Mouse (Mus musculus): Measurements from ENCODE around the gene Spsb1. TPM values are rescaled to one million over a fixed set of nuclear protein-coding genes. Genes with fewer than 3 reads are reported as not detected.

Gene Spsb1
- polyA plus RNA-seq, 1 experiment from 2014 or later, result 11.7 TPM

GRCm38 (mm10) chr4:149947396-149947795, 7.4 kb downstream of the Spsb1 start:
- Histone ChIP-seq H3K27me3 (peaks cover 18% of the 10 kb centered on the region), H3K9ac (no peak overlapping the region), H3K9me3 (replicated peaks) (no peaks in the 10 kb centered on the region), H3K4me3 (replicated peaks) (no peak overlapping the region), H3K36me3 (no peaks in the 10 kb centered on the region), H3K4me1 (peaks cover 77% of the 10 kb centered on the region), H3K4me2 (no peak overlapping the region), H3K27ac (no peak overlapping the region)
- ATAC-seq (replicated peaks; ENCODE audit: low FRiP score), result no peak
- 85% methylated on average over 5 of the region's 5 CpGs for WGBS

DNA sequence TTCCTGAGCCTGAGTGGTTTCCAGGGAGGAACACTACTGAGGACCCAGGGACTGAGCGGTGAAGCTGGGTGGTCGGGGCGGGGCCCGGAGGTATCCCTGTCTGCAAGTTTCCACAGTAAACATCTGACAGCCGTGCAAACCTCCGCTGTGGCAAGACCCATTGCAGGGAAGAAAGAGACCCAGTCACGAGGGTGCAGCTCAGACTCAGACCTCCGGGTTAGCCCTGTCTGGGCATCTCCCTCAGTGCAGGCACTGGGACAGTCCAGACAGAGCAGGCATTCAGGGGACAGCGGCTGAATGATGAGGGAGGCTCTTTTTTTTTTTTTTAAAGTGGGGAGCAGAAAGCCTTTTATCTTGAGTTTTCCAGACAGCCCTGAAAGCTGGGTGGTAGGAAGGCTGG, 9.6 kb downstream of the Spsb1 start:
- H3K4me3 ChIP-seq (replicated peaks), result no peak overlapping the region
- H3K9me3 ChIP-seq (replicated peaks), result no peaks in the 10 kb centered on the region
- 56% methylated on average over 9 of the region's 9 CpGs for WGBS
- no peak overlapping the region for H3K27ac ChIP-seq
- 0 out of 2 replicates have a peak, but pooled peaks cover 5% of the 10 kb centered on the region for H3K27me3 ChIP-seq
- no peak for ATAC-seq (replicated peaks; ENCODE audit: low FRiP score)
- peaks cover 80% of the 10 kb centered on the region for H3K4me1 ChIP-seq
- no peak overlapping the region for H3K4me2 ChIP-seq
- H3K36me3 ChIP-seq, result no peaks in the 10 kb centered on the region
- H3K9ac ChIP-seq, result no peak overlapping the region

- no peak overlapping the region for H3K9ac ChIP-seq
- H3K27me3 ChIP-seq, result 0 out of 2 replicates have a peak, but pooled peaks cover 5% of the 10 kb centered on the region
- H3K4me2 ChIP-seq, result no peak overlapping the region
- no peak overlapping the region for H3K27ac ChIP-seq
- no peak overlapping the region for H3K4me3 ChIP-seq (replicated peaks)
- H3K36me3 ChIP-seq, result no peaks in the 10 kb centered on the region
- peaks cover 72% of the 10 kb centered on the region for H3K4me1 ChIP-seq
- no peak for ATAC-seq (replicated peaks; ENCODE audit: low FRiP score)
- no peaks in the 10 kb centered on the region for H3K9me3 ChIP-seq (replicated peaks)
- WGBS, result 51% methylated on average over 12 of the region's 12 CpGs
Measured at GRCm38 (mm10) chr4:149944214-149944613, 10.6 kb downstream of the Spsb1 start.

DNA sequence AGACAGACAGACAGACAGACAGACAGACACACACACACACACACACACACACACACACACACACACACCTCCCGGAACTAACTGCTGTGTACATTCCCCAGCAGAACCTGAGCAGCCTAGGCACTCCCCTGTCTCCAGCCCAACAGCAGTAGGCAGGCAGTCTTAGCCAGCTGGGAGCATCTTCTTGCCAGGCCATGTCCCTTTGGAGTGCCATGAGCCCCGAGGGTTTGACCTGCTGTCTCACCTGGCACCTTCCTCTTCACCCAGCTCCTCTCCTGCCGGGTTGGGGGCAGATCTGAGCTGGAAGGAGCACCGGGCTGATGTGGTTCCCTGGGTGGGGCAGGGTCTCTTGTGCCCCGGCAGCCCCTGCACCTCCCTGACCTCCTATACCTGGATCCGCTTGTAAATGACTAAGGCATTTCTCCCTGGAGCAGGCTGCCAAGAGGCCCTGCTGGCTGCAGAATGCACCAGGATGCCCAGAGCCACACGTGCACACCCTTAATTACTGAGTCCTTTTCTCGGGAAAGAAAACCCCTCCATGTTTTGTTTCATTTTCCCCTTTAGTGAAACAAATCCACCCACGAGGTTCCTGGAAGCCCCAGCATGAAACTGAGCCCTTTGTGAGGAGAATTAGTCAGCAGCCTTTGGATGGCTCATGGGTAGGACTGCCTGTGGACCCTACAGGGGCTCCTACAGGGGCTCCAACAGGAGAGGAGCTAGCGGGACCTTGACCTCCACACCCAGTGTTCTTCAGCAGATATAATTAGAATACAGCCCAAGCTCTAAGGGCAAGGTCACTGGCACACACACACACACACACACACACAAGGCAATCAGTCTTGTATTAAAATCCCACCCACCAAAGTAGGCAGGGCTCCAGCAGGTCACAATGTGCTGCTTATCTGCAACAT, 11.8 kb downstream of the Spsb1 start:
- no peak overlapping the region for H3K4me3 ChIP-seq (replicated peaks)
- WGBS, result 44% methylated on average over 10 of the region's 10 CpGs
- no peak overlapping the region for H3K27ac ChIP-seq
- H3K9ac ChIP-seq, result no peak overlapping the region
- no peaks in the 10 kb centered on the region for H3K9me3 ChIP-seq (replicated peaks)
- H3K4me1 ChIP-seq, result peaks cover 71% of the 10 kb centered on the region
- H3K27me3 ChIP-seq, result 0 out of 2 replicates have a peak, but pooled peaks cover 5% of the 10 kb centered on the region
- ATAC-seq (replicated peaks; ENCODE audit: low FRiP score), result no peak
- H3K36me3 ChIP-seq, result no peaks in the 10 kb centered on the region
- no peak overlapping the region for H3K4me2 ChIP-seq

- Histone ChIP-seq H3K27ac (no peak overlapping the region), H3K9ac (no peak overlapping the region)
- 0 out of 2 replicates have a peak, but pooled peaks have one; percentile 12 for ATAC-seq (replicated peaks; ENCODE audit: low FRiP score)
Measured at GRCm38 (mm10) chr4:149941067-149941755, 13.6 kb downstream of the Spsb1 start.

GRCm38 (mm10) chr4:149938701-149939100, 16.1 kb downstream of the Spsb1 start:
- no peaks in the 10 kb centered on the region for H3K36me3 ChIP-seq
- H3K27me3 ChIP-seq, result no peaks in the 10 kb centered on the region
- no peaks in the 10 kb centered on the region for H3K9me3 ChIP-seq (replicated peaks)
- WGBS, result 19% methylated on average over 8 of the region's 8 CpGs
- ATAC-seq (replicated peaks; ENCODE audit: low FRiP score), result no peak
- no peak overlapping the region for H3K4me2 ChIP-seq
- H3K27ac ChIP-seq, result peak overlapping the region; percentile 27; the same call in 1 of the 2 replicates
- H3K4me1 ChIP-seq, result peaks cover 43% of the 10 kb centered on the region
- H3K4me3 ChIP-seq (replicated peaks), result no peak overlapping the region
- no peak overlapping the region for H3K9ac ChIP-seq

More at GRCm38 (mm10) chr4:149941067-149941755, 13.6 kb downstream of the Spsb1 start:
- Histone ChIP-seq H3K27me3 (0 out of 2 replicates have a peak, but pooled peaks cover 4% of the 10 kb centered on the region), H3K4me1 (peaks cover 69% of the 10 kb centered on the region), H3K9me3 (replicated peaks) (no peaks in the 10 kb centered on the region), H3K4me3 (replicated peaks) (no peak overlapping the region), H3K4me2 (no peak overlapping the region), H3K36me3 (no peaks in the 10 kb centered on the region)
- 76% methylated on average over 18 of the region's 18 CpGs for WGBS

- Histone ChIP-seq H3K4me1 (peaks cover 27% of the 10 kb centered on the region), H3K4me3 (replicated peaks) (no peak overlapping the region), H3K27ac (no peak overlapping the region), H3K36me3 (no peaks in the 10 kb centered on the region), H3K4me2 (no peak overlapping the region), H3K9me3 (replicated peaks) (no peaks in the 10 kb centered on the region), H3K9ac (no peak overlapping the region), H3K27me3 (no peaks in the 10 kb centered on the region)
- ATAC-seq (replicated peaks; ENCODE audit: low FRiP score), result no peak
- WGBS, result 46% methylated on average over 5 of the region's 5 CpGs
Measured at GRCm38 (mm10) chr4:149936921-149937320, 17.9 kb downstream of the Spsb1 start.

GRCm38 (mm10) chr4:149935470-149935869, 19.4 kb downstream of the Spsb1 start:
- no peak overlapping the region for H3K27ac ChIP-seq
- peaks cover 17% of the 10 kb centered on the region for H3K4me1 ChIP-seq
- no peaks in the 10 kb centered on the region for H3K9me3 ChIP-seq (replicated peaks)
- H3K27me3 ChIP-seq, result no peaks in the 10 kb centered on the region
- WGBS, result 84% methylated on average over 6 of the region's 6 CpGs
- H3K36me3 ChIP-seq, result no peaks in the 10 kb centered on the region
- ATAC-seq (replicated peaks; ENCODE audit: low FRiP score), result no peak
- H3K9ac ChIP-seq, result no peak overlapping the region
- no peak overlapping the region for H3K4me3 ChIP-seq (replicated peaks)
- no peak overlapping the region for H3K4me2 ChIP-seq

DNA sequence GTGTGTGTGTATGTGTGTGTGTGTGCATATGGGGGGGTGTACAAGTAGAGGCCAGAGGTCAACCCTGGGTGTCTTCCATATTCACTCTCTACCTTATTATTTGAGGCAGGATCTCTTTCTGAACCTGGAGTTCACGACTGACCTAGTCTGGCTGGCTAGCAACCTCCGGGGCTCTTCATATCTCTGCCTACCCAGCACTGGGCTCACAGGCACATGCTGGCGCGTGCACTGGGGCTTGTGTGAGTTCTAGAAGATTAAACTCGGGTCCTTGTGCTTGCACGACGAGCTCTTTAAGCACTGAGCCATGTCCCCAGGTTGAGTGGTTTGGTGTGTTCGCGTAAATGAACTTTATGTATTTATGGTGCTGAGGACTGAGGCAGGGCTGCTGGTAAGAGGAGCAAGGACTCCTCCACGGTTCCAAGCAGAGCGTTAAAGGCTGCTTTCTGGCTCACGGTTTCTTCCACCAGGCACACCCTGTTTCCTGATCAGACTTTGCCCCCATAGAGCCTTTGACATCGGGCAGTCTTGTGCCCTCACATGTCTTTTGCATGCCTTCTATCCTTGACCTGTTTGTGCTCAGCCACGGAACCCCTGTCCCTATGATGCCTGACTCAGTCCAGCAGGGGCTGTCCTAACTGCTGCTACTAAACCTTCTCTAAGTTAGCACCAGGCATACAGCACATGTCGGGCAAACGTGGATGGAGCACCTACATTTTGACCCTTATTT, 21.2 kb downstream of the Spsb1 start:
- Histone ChIP-seq H3K4me1 (peaks cover 10% of the 10 kb centered on the region), H3K27me3 (no peaks in the 10 kb centered on the region), H3K4me2 (no peak overlapping the region), H3K9me3 (replicated peaks) (no peaks in the 10 kb centered on the region), H3K9ac (no peak overlapping the region), H3K4me3 (replicated peaks) (no peak overlapping the region), H3K27ac (no peak overlapping the region), H3K36me3 (no peaks in the 10 kb centered on the region)
- WGBS, result 70% methylated on average over 16 of the region's 16 CpGs
- ATAC-seq (replicated peaks; ENCODE audit: low FRiP score), result no peak

DNA sequence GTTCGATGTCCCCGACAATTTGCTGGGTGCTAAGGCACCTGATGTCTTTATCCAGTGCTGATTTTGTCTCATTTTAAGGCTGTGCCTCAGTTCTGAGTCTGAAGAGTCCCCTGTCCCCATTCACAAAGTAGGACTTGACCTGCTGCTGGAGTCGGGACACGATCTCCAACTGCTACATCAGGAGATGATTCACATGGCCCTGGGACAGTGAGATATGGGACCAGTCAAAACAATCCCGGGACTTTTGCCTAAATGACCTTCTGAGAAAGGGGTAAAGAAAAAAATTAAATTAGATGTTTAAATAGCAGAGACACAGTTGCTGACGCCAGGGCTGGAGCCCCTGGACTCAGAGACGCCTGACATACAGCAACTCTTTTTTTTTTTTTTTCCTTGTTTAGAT, 21.8 kb downstream of the Spsb1 start:
- Histone ChIP-seq H3K4me2 (no peak overlapping the region), H3K36me3 (no peaks in the 10 kb centered on the region), H3K27me3 (no peaks in the 10 kb centered on the region), H3K9ac (no peak overlapping the region), H3K9me3 (replicated peaks) (no peaks in the 10 kb centered on the region), H3K4me3 (replicated peaks) (no peak overlapping the region), H3K4me1 (peaks cover 8% of the 10 kb centered on the region; the same call in 1 of the 2 replicates), H3K27ac (no peak overlapping the region)
- 84% methylated on average over 7 of the region's 7 CpGs for WGBS
- ATAC-seq (replicated peaks; ENCODE audit: low FRiP score), result no peak

GRCm38 (mm10) chr4:149932108-149932815, 22.6 kb downstream of the Spsb1 start:
- Histone ChIP-seq H3K27me3 (no peaks in the 10 kb centered on the region), H3K9me3 (replicated peaks) (no peaks in the 10 kb centered on the region), H3K4me2 (no peak overlapping the region), H3K36me3 (no peaks in the 10 kb centered on the region), H3K27ac (no peak overlapping the region), H3K4me3 (replicated peaks) (no peak overlapping the region), H3K9ac (no peak overlapping the region), H3K4me1 (peaks cover 7% of the 10 kb centered on the region; the same call in 1 of the 2 replicates)
- 85% methylated on average over 9 of the region's 9 CpGs for WGBS
- ATAC-seq (replicated peaks; ENCODE audit: low FRiP score), result no peak

All from kidney, embryonic 15.5 days (tissue).